In the genomic region with DNA sequence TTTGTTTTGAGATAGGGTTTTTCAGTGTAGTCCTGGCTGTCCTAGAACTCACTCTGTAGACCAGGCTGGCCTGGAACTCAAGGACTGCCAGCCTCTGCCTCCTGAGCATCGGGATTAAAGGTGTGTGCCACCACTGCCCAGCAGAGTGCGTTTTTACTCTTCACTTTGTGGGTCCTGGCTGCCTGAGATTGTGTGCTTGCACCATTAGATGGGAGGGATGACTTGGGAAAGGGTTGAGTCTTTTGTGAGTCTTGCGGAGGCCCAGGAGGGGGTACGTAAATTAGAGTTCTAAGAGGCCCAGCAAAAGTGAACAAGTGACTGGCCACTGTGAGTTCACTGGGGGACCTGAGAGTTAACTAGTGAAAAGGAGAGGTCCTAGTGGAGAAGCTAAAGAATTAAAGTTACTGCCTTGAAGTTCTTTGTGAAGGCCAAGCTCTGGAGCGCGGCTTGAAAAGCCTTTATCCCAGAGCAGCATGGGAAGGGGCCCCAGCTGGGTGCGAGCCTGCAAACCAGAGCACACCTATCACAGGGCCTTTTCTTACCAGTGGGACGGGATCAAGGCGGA, we compare ENCODE assay signal across 8 mouse cellular contexts. TPM values are rescaled to one million over a fixed set of nuclear protein-coding genes. Genes with fewer than 3 reads are reported as not detected.
A peak's percentile ranks its signal among the peaks of the same experiment; 100 is the strongest.
DNase-seq lines count a peak whose midpoint lies in the region; ATAC-seq and TF ChIP-seq lines count a peak whose summit lies in the region.

No protein-coding gene starts in this region.

- no peak for DNase-seq in heart, adult 2 months
- DNase-seq in heart, postnatal 14 days = no peak
- peak; percentile 22 for DNase-seq in CD4-positive helper T cell, adult 2 months (ENCODE audit: low read depth, low spot score)
- peak; percentile 95 for DNase-seq in embryonic facial prominence, embryonic 14.5 days (ENCODE audit: low spot score)
- DNase-seq in urinary bladder, postnatal 36 days (ENCODE audit: low spot score in 2 of 2) = no peak
- DNase-seq in gastrocnemius, postnatal 36 days = no peak

- no peak for TF ChIP-seq EP300 in heart, adult 2 months (IDR thresholded peaks at IDR 0.05; ENCODE audit: insufficient read depth, low read depth, low read length)

- intact Hi-C loops in heart, adult 2 months (cut with DNase I) = loop anchor here (2.0 kb wide), 1 partner anchor 33 kb away; no protein-coding TSS in a partner anchor
- intact Hi-C loops in heart, postnatal 14 days (cut with DNase I) = loop anchor here (2.0 to 5.0 kb wide), 2 partner anchors 29 to 47 kb away; a partner anchor contains a TSS
- intact Hi-C loops in gastrocnemius, postnatal 36 days (cut with DNase I) = no loop called here

- WGBS in heart, adult 2 months = 41% methylated on average over 9 of the region's 9 CpGs
- 6% methylated on average over 9 of the region's 9 CpGs for WGBS in embryonic facial prominence, embryonic 14.5 days
- WGBS in limb, embryonic 13.5 days = 4% methylated on average over 9 of the region's 9 CpGs
- 14% methylated on average over 9 of the region's 9 CpGs for WGBS in small intestine, adult 2 months

- no peaks in the 10 kb centered on the region for H3K9me3 ChIP-seq in embryonic facial prominence, embryonic 14.5 days (ENCODE audit: control insufficient read depth, low read length)
- no peaks in the 10 kb centered on the region for H3K9me3 ChIP-seq in limb, embryonic 13.5 days

- peak; percentile 82 for ATAC-seq in embryonic facial prominence, embryonic 14.5 days (ENCODE audit: low read depth)
- peak; percentile 84 for ATAC-seq in limb, embryonic 13.5 days (ENCODE audit: low FRiP score, low read depth)

- no peaks in the 10 kb centered on the region for H3K27me3 ChIP-seq in heart, adult 2 months (ENCODE audit: control insufficient read depth, insufficient read depth, low read length)
- H3K27me3 ChIP-seq in embryonic facial prominence, embryonic 14.5 days (replicated peaks; ENCODE audit: control insufficient read depth, insufficient read depth, low read length) = no peaks in the 10 kb centered on the region
- no peaks in the 10 kb centered on the region for H3K27me3 ChIP-seq in limb, embryonic 13.5 days
- H3K27me3 ChIP-seq in small intestine, adult 2 months (ENCODE audit: control insufficient read depth, insufficient read depth, low read length) = no peaks in the 10 kb centered on the region

- no peaks in the 10 kb centered on the region; the same call in 1 of the 2 replicates for H3K36me3 ChIP-seq in heart, adult 2 months (ENCODE audit: control insufficient read depth, insufficient read depth, low read length)
- peaks cover 8% of the 10 kb centered on the region; the same call in 1 of the 2 replicates for H3K36me3 ChIP-seq in embryonic facial prominence, embryonic 14.5 days (ENCODE audit: control insufficient read depth, insufficient read depth, low read length)
- peaks cover 8% of the 10 kb centered on the region for H3K36me3 ChIP-seq in limb, embryonic 13.5 days
- H3K36me3 ChIP-seq in small intestine, adult 2 months (ENCODE audit: control insufficient read depth, insufficient read depth, low read length) = no peaks in the 10 kb centered on the region

- no peak for TF ChIP-seq POLR2A in heart, adult 2 months (IDR thresholded peaks at IDR 0.05; ENCODE audit: insufficient read depth, low read depth, low read length)
- TF ChIP-seq POLR2A in small intestine, adult 2 months (IDR thresholded peaks at IDR 0.05; ENCODE audit: low read depth, low read length) = no peak

- peak overlapping the region; percentile 62; the same call in 1 of the 2 replicates for H3K27ac ChIP-seq in heart, adult 2 months
- peak overlapping the region; percentile 99 for H3K27ac ChIP-seq in embryonic facial prominence, embryonic 14.5 days (replicated peaks; ENCODE audit: low read depth, low read length)
- peak overlapping the region; percentile 100 for H3K27ac ChIP-seq in limb, embryonic 13.5 days
- H3K27ac ChIP-seq in small intestine, adult 2 months (ENCODE audit: insufficient read depth, low read depth, low read length) = no peak overlapping the region; the same call in 1 of the 2 replicates

- H3K79me2 ChIP-seq in heart, adult 2 months (replicated peaks; ENCODE audit: control insufficient read depth, insufficient read depth, low read length) = no peaks in the 10 kb centered on the region

- H3K4me1 ChIP-seq in heart, adult 2 months (ENCODE audit: control insufficient read depth, insufficient read depth, low read length) = peaks cover 3% of the 10 kb centered on the region
- H3K4me1 ChIP-seq in embryonic facial prominence, embryonic 14.5 days (ENCODE audit: control insufficient read depth, insufficient read depth, low read length) = peaks cover 19% of the 10 kb centered on the region
- H3K4me1 ChIP-seq in limb, embryonic 13.5 days = peaks cover 24% of the 10 kb centered on the region
- peaks cover 8% of the 10 kb centered on the region; the same call in 1 of the 2 replicates for H3K4me1 ChIP-seq in small intestine, adult 2 months (ENCODE audit: control insufficient read depth, insufficient read depth, insufficient read length, low read length)

- H3K4me2 ChIP-seq in embryonic facial prominence, embryonic 14.5 days (ENCODE audit: low read depth, low read length) = peak overlapping the region; percentile 77
- H3K4me2 ChIP-seq in limb, embryonic 13.5 days (replicated peaks) = peak overlapping the region; percentile 75

- H3K4me3 ChIP-seq in heart, adult 2 months = peak overlapping the region; percentile 76
- H3K4me3 ChIP-seq in embryonic facial prominence, embryonic 14.5 days (ENCODE audit: low read depth, low read length) = peak overlapping the region; percentile 88
- H3K4me3 ChIP-seq in limb, embryonic 13.5 days = peak overlapping the region; percentile 85
- peak overlapping the region; percentile 72 for H3K4me3 ChIP-seq in small intestine, adult 2 months (ENCODE audit: low read depth, low read length)

- TF ChIP-seq CTCF in heart, adult 2 months (IDR thresholded peaks at IDR 0.05) = no peak
- no peak for TF ChIP-seq CTCF in small intestine, adult 2 months (IDR thresholded peaks at IDR 0.05; ENCODE audit: extremely low read depth, insufficient read length, insufficient replicate concordance, low read depth, low read length)

- H3K9ac ChIP-seq in heart, adult 2 months (ENCODE audit: low read depth, low read length) = 0 out of 2 replicates have a peak overlapping the region, but pooled peaks have one; percentile 12
- H3K9ac ChIP-seq in embryonic facial prominence, embryonic 14.5 days (ENCODE audit: low read depth, low read length) = peak overlapping the region; percentile 64
- H3K9ac ChIP-seq in limb, embryonic 13.5 days = peak overlapping the region; percentile 55

RNA-seq across cellular contexts. Expression of a gene that starts 1.3 kb away (rescaled TPM):
- 10 to 100 TPM; 61.5 to 66.5 TPM for total RNA-seq in heart, adult 2 months (2021)
- polyA plus RNA-seq in heart, adult 2 months (2012; rRNA removed) = 65.4 and 77.6 TPM in 2 replicates
- total RNA-seq in heart, postnatal 14 days (2021) = 10 to 100 TPM; 50.3 to 54.2 TPM
- polyA plus RNA-seq in embryonic facial prominence, embryonic 14.5 days (2014; fragmentation: Nextera tagmentation; extraction: Ambion mirVana) = 55.7 and 57.1 TPM in 2 replicates
- 55.2 and 56.0 TPM in 2 replicates for polyA plus RNA-seq in limb, embryonic 13.5 days (2015; fragmentation: Nextera tagmentation; extraction: Ambion mirVana)
- polyA plus RNA-seq in small intestine, adult 2 months (2012; rRNA removed) = 31.7 and 63.4 TPM in 2 replicates
- 10 to 100 TPM; 63.0 to 65.2 TPM for total RNA-seq in gastrocnemius, postnatal 36 days (2021)

RNA-seq across cellular contexts. Expression of a gene that starts 19.5 kb away (rescaled TPM):
- total RNA-seq in heart, adult 2 months (2021) = 1 to 10 TPM; 1.4 to 2.4 TPM
- 1.5 TPM in 2 replicates for polyA plus RNA-seq in heart, adult 2 months (2012; rRNA removed)
- 1 to 10 TPM; 2.1 TPM for total RNA-seq in heart, postnatal 14 days (2021)
- 2.0 and 2.1 TPM in 2 replicates for polyA plus RNA-seq in embryonic facial prominence, embryonic 14.5 days (2014; fragmentation: Nextera tagmentation; extraction: Ambion mirVana)
- polyA plus RNA-seq in limb, embryonic 13.5 days (2015; fragmentation: Nextera tagmentation; extraction: Ambion mirVana) = 5.2 and 5.5 TPM in 2 replicates
- polyA plus RNA-seq in small intestine, adult 2 months (2012; rRNA removed) = 1.2 and 1.4 TPM in 2 replicates
- under 1 TPM; 0.59 to 0.72 TPM for total RNA-seq in gastrocnemius, postnatal 36 days (2021)

RNA-seq across cellular contexts. Expression of a gene that starts 35.4 kb away (rescaled TPM):
- 10 to 100 TPM; 40.9 to 47.2 TPM for total RNA-seq in heart, adult 2 months (2021)
- 48.1 and 58.9 TPM in 2 replicates for polyA plus RNA-seq in heart, adult 2 months (2012; rRNA removed)
- total RNA-seq in heart, postnatal 14 days (2021) = 10 to 100 TPM; 40.7 to 44.5 TPM
- 103 and 115 TPM in 2 replicates for polyA plus RNA-seq in embryonic facial prominence, embryonic 14.5 days (2014; fragmentation: Nextera tagmentation; extraction: Ambion mirVana)
- 135 and 138 TPM in 2 replicates for polyA plus RNA-seq in limb, embryonic 13.5 days (2015; fragmentation: Nextera tagmentation; extraction: Ambion mirVana)
- polyA plus RNA-seq in small intestine, adult 2 months (2012; rRNA removed) = 7.5 and 10.8 TPM in 2 replicates
- total RNA-seq in gastrocnemius, postnatal 36 days (2021) = 10 to 100 TPM; 24.4 to 34.9 TPM

RNA-seq across cellular contexts. Expression of a gene that starts 47.1 kb away (rescaled TPM):
- 10 to 100 TPM; 55.2 to 63.8 TPM for total RNA-seq in heart, adult 2 months (2021)
- 35.2 and 58.6 TPM in 2 replicates for polyA plus RNA-seq in heart, adult 2 months (2012; rRNA removed)
- total RNA-seq in heart, postnatal 14 days (2021) = 10 to 100 TPM; 49.4 to 50.7 TPM
- 41.5 and 42.3 TPM in 2 replicates for polyA plus RNA-seq in embryonic facial prominence, embryonic 14.5 days (2014; fragmentation: Nextera tagmentation; extraction: Ambion mirVana)
- polyA plus RNA-seq in limb, embryonic 13.5 days (2015; fragmentation: Nextera tagmentation; extraction: Ambion mirVana) = 30.3 and 30.4 TPM in 2 replicates
- 11.0 and 14.7 TPM in 2 replicates for polyA plus RNA-seq in small intestine, adult 2 months (2012; rRNA removed)
- total RNA-seq in gastrocnemius, postnatal 36 days (2021) = 10 to 100 TPM; 41.8 to 44.7 TPM

RNA-seq across cellular contexts. Expression of a gene that starts 47.2 kb away (rescaled TPM):
- total RNA-seq in heart, adult 2 months (2021) = 1 to 10 TPM; 6.4 to 8.0 TPM
- 11.2 and 12.5 TPM in 2 replicates for polyA plus RNA-seq in heart, adult 2 months (2012; rRNA removed)
- 1 to 10 TPM; 6.6 to 7.0 TPM for total RNA-seq in heart, postnatal 14 days (2021)
- 16.0 and 18.2 TPM in 2 replicates for polyA plus RNA-seq in embryonic facial prominence, embryonic 14.5 days (2014; fragmentation: Nextera tagmentation; extraction: Ambion mirVana)
- polyA plus RNA-seq in limb, embryonic 13.5 days (2015; fragmentation: Nextera tagmentation; extraction: Ambion mirVana) = 23.9 and 27.5 TPM in 2 replicates
- polyA plus RNA-seq in small intestine, adult 2 months (2012; rRNA removed) = 22.5 and 35.9 TPM in 2 replicates
- 1 to 10 TPM; 3.7 to 4.6 TPM for total RNA-seq in gastrocnemius, postnatal 36 days (2021)

Comparison
In these comparisons a context has a peak if more than half of its experiments do, and no peak if none do; other contexts are left out.
1. DNase-seq: peak in CD4-positive helper T cell, adult 2 months (single experiment) and embryonic facial prominence, embryonic 14.5 days (single experiment); none in heart, adult 2 months (0 of 2), heart, postnatal 14 days (0 of 2), urinary bladder, postnatal 36 days (0 of 2) and gastrocnemius, postnatal 36 days (0 of 2).
2. H3K9ac ChIP-seq: peak in every context shown above with its lines; median percentile 64 in embryonic facial prominence, embryonic 14.5 days; 55 in limb, embryonic 13.5 days; 12 in heart, adult 2 months.
3. Peak in every context shown above with its lines, with median percentiles within 50 percentile points of each other: H3K4me3 ChIP-seq.